Comparison of ENCODE assay signal across 18 mouse cellular contexts in genomic region chr12:72232826-72233790, GRCm38 (mm10). TPM values are rescaled to one million over a fixed set of nuclear protein-coding genes. Genes with fewer than 3 reads are reported as not detected.
DNase-seq lines count a peak whose midpoint lies in the region; ATAC-seq and TF ChIP-seq lines count a peak whose summit lies in the region.
"Had no signal": no experiment of that assay in that cellular context is flagged by ENCODE, and none has a peak within 500 bp of the region (broad histone marks: within the 10 kb centered on the region; RNA-seq: fewer than 3 reads in every experiment).

No protein-coding gene starts in this region.

- intact Hi-C loops in heart, postnatal 10 days (cut with DNase I): no loop called here

- no peak for ATAC-seq in forebrain, embryonic 15.5 days (replicated peaks)
- ATAC-seq in midbrain, embryonic 11.5 days (ENCODE audit: low FRiP score): no peak
- no peak for ATAC-seq in inflammation-experienced regulatory T-cells, adult 6 months
- ATAC-seq: liver, postnatal 0 days had no signal

- H3K36me3 ChIP-seq in forebrain, embryonic 15.5 days: 0 out of 2 replicates have a peak, but pooled peaks cover 3% of the 10 kb centered on the region
- H3K36me3 ChIP-seq in midbrain, embryonic 11.5 days (ENCODE audit: control insufficient read depth, insufficient read depth, low read length): no peaks in the 10 kb centered on the region
- H3K36me3 ChIP-seq: limb, embryonic 12.5 days had no signal

- TF ChIP-seq POLR2A in cerebellum, adult 2 months (IDR thresholded peaks at IDR 0.05; ENCODE audit: borderline replicate concordance, insufficient read depth, low read length): no peak

- H3K9me3 ChIP-seq in forebrain, embryonic 15.5 days: no peaks in the 10 kb centered on the region
- no peaks in the 10 kb centered on the region for H3K9me3 ChIP-seq in midbrain, embryonic 11.5 days (ENCODE audit: control insufficient read depth, low read length)
- H3K9me3 ChIP-seq: limb, embryonic 12.5 days had no signal

- H3K4me2 ChIP-seq in forebrain, embryonic 15.5 days (replicated peaks): peak overlapping the region; percentile 70
- H3K4me2 ChIP-seq in midbrain, embryonic 11.5 days: peak overlapping the region; percentile 1; the same call in 1 of the 2 replicates
- H3K4me2 ChIP-seq: limb, embryonic 12.5 days had no signal

- H3K4me1 ChIP-seq in cerebellum, adult 2 months (ENCODE audit: control insufficient read depth, insufficient read depth, low read length): peaks cover 12% of the 10 kb centered on the region; the same call in 1 of the 2 replicates
- peaks cover 66% of the 10 kb centered on the region for H3K4me1 ChIP-seq in forebrain, embryonic 15.5 days
- H3K4me1 ChIP-seq in midbrain, embryonic 11.5 days (ENCODE audit: control insufficient read depth, insufficient read depth, low read length): 0 out of 2 replicates have a peak, but pooled peaks cover 2% of the 10 kb centered on the region
- H3K4me1 ChIP-seq: limb, embryonic 12.5 days had no signal

- peak overlapping the region; percentile 22 for H3K9ac ChIP-seq in forebrain, embryonic 15.5 days (replicated peaks)
- no peak overlapping the region for H3K9ac ChIP-seq in midbrain, embryonic 11.5 days (ENCODE audit: low read length)
- H3K9ac ChIP-seq: limb, embryonic 12.5 days; liver, postnatal 0 days had no signal

- peak overlapping the region; percentile 73 for H3K4me3 ChIP-seq in cerebellum, adult 2 months (replicated peaks; ENCODE audit: insufficient read depth, low read depth, low read length)
- H3K4me3 ChIP-seq in forebrain, embryonic 15.5 days: peak overlapping the region; percentile 85
- H3K4me3 ChIP-seq in midbrain, embryonic 11.5 days (ENCODE audit: low read depth, low read length): no peak overlapping the region; the same call in 1 of the 2 replicates
- H3K4me3 ChIP-seq: limb, embryonic 12.5 days had no signal

- H3K27me3 ChIP-seq in cerebellum, adult 2 months (ENCODE audit: control insufficient read depth, insufficient read depth, low read length): no peaks in the 10 kb centered on the region
- H3K27me3 ChIP-seq in forebrain, embryonic 15.5 days: no peaks in the 10 kb centered on the region
- no peaks in the 10 kb centered on the region; the same call in 1 of the 2 replicates for H3K27me3 ChIP-seq in midbrain, embryonic 11.5 days (ENCODE audit: control insufficient read depth, insufficient read depth, low read length)
- H3K27me3 ChIP-seq: CH12.LX had no signal

- H3K27ac ChIP-seq in cerebellum, adult 2 months (ENCODE audit: insufficient read depth, low read length): peak overlapping the region; percentile 88; the same call in 1 of the 2 replicates
- peak overlapping the region; percentile 97; the same call in 1 of the 2 replicates for H3K27ac ChIP-seq in forebrain, embryonic 15.5 days (replicated peaks)
- H3K27ac ChIP-seq in midbrain, embryonic 11.5 days (ENCODE audit: low read depth, low read length): no peak overlapping the region
- H3K27ac ChIP-seq: limb, embryonic 12.5 days had no signal

- WGBS in cerebellum, adult 2 months: 29% methylated on average over 19 of the region's 19 CpGs
- 61% methylated on average over 19 of the region's 19 CpGs for WGBS in forebrain, embryonic 15.5 days
- WGBS in midbrain, embryonic 11.5 days: 87% methylated on average over 19 of the region's 19 CpGs

- no peak for TF ChIP-seq CTCF in cerebellum, adult 2 months (IDR thresholded peaks at IDR 0.05; ENCODE audit: borderline replicate concordance, insufficient read depth, low read depth, low read length)

- peak; percentile 89 for DNase-seq in brain, adult 2 months (ENCODE audit: low read depth, low spot score)
- DNase-seq in cerebellum, adult 2 months: peak; percentile 85 to 87
- DNase-seq in midbrain, embryonic 11.5 days (ENCODE audit: low spot score, missing footprints): peak; percentile 76
- no peak for DNase-seq in frontal cortex, postnatal 36 days (ENCODE audit: low spot score in 2 of 2)
- no peak for DNase-seq in spleen, postnatal 14 days (ENCODE audit: low spot score in 2 of 2)
- no peak for DNase-seq in heart, postnatal 10 days
- DNase-seq: adrenal gland, postnatal 10 days; gastrocnemius, postnatal 10 days; heart, postnatal 14 days; kidney, adult 2 months; liver, postnatal 0 days; right cerebral cortex, postnatal 4 days had no signal

RNA-seq across cellular contexts. Expression of gene Ccdc175, which starts 48.3 kb away (rescaled TPM):
- not detected in 2 replicates for polyA plus RNA-seq in cerebellum, adult 2 months (2012; rRNA removed)
- not detected in 2 replicates for polyA plus RNA-seq in forebrain, embryonic 15.5 days (2015; fragmentation: Nextera tagmentation; extraction: Ambion mirVana)
- not detected in 2 replicates for polyA plus RNA-seq in midbrain, embryonic 11.5 days (2014; fragmentation: Nextera tagmentation; extraction: Ambion mirVana)
- not detected for total RNA-seq in heart, postnatal 10 days (2021)
- polyA plus RNA-seq in inflammation-experienced regulatory T-cells, adult 6 months (2017; shearing (Covaris generic)): under 1 TPM in 2 of 3 experiments, not detected in 1; 0.21 to 0.28 TPM
- total RNA-seq: adrenal gland, postnatal 10 days; CH12.LX; common myeloid progenitor, adult 5-6 weeks; gastrocnemius, postnatal 10 days; heart, postnatal 14 days; megakaryocyte, adult 5-6 weeks had no signal
- polyA plus RNA-seq: kidney, adult 2 months; limb, embryonic 12.5 days; liver, postnatal 0 days had no signal

Comparison
In these comparisons a context has a peak if more than half of its experiments do, and no peak if none do; other contexts are left out.
1. DNase-seq: peak in brain, adult 2 months (single experiment), cerebellum, adult 2 months (2 of 2) and midbrain, embryonic 11.5 days (single experiment); none in frontal cortex, postnatal 36 days (0 of 2), spleen, postnatal 14 days (0 of 2) and heart, postnatal 10 days (0 of 2).